In the genomic region with DNA sequence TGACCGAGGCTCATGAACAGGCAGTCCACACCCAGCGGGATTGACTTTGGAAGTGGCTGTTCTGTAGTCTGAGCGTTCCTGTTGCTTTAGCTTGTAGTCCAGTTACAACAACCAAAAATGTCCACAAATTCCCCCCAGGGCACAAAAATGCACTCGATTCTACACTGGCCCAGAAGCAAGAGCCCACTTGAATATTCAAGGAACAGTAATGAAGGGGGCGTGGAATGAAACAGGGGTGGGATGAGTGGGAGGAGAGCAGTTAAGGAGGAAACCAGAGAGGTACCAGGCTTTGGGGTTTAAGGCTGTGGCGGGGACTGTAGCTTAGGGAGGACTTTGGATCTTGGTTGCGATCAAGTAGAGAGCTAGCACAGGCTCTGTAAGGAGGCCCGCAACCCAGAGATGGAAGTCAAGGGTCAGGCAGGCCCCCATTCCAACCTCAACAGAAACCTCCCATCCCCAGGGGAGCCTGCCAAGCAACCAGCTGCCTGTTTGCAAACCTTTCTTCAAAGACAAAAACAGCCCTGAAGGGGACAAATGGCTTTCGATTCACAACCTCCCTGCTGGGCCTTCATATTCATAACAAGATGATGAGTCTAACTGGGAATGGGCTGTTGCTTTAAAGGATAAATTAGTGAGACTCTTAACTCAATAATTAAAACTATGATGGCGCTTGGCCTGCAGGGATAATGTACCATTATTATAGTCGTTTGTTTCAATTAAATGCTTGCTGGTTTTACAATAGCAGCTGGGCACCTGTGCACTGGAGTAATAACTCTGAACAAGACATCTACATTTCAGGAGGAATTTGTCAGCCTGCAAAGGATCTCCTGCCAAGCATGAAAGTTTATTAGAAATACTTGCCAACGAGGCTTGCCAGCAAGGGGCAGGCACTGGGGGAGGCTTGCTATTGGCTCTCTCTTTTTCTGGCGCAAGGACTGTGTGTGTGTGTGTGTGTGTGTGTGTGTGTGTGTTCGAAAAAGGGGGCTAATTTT, we compare ENCODE assay signal across 10 mouse cellular contexts.
DNase-seq lines count a peak whose midpoint lies in the region; ATAC-seq lines count a peak whose summit lies in the region.
"Had no signal": no experiment of that assay in that cellular context is flagged by ENCODE, and none has a peak within 500 bp of the region (broad histone marks: within the 10 kb centered on the region; RNA-seq: fewer than 3 reads in every experiment).

No protein-coding gene starts in this region.

- peak overlapping the region; percentile 6 for H3K27ac ChIP-seq in forebrain, embryonic 13.5 days
- H3K27ac ChIP-seq in intestine, embryonic 15.5 days, result no peak overlapping the region

- intact Hi-C loops in gastrocnemius, postnatal 14 days (cut with DNase I; ENCODE audit: low total_unique reads), result no loop called here

- peaks cover 11% of the 10 kb centered on the region; the same call in 1 of the 2 replicates for H3K27me3 ChIP-seq in forebrain, embryonic 13.5 days
- 0 out of 2 replicates have a peak, but pooled peaks cover 3% of the 10 kb centered on the region for H3K27me3 ChIP-seq in intestine, embryonic 15.5 days (replicated peaks)

- WGBS in forebrain, embryonic 13.5 days, result 27% methylated on average over 14 of the region's 14 CpGs
- WGBS in intestine, embryonic 15.5 days, result 50% methylated on average over 14 of the region's 14 CpGs

- peak; percentile 43 for ATAC-seq in forebrain, embryonic 13.5 days
- ATAC-seq in intestine, embryonic 15.5 days, result no peak

- no peak overlapping the region for H3K4me3 ChIP-seq in forebrain, embryonic 13.5 days
- H3K4me3 ChIP-seq in intestine, embryonic 15.5 days (replicated peaks), result no peak overlapping the region
- H3K4me3 ChIP-seq: myocyte had no signal

- no peaks in the 10 kb centered on the region for H3K9me3 ChIP-seq in forebrain, embryonic 13.5 days (replicated peaks)
- H3K9me3 ChIP-seq in intestine, embryonic 15.5 days, result no peaks in the 10 kb centered on the region

- H3K4me1 ChIP-seq in forebrain, embryonic 13.5 days, result peaks cover 81% of the 10 kb centered on the region
- H3K4me1 ChIP-seq in intestine, embryonic 15.5 days (replicated peaks), result peaks cover 9% of the 10 kb centered on the region; the same call in 1 of the 2 replicates

- peak; percentile 36 for DNase-seq in kidney, adult 11 months
- no peak for DNase-seq in kidney, postnatal 14 days
- DNase-seq in ES-CJ7 (ENCODE audit: low read depth, low spot score), result peak; percentile 27
- DNase-seq in lung, postnatal 25 days (ENCODE audit: low spot score), result peak; percentile 19
- DNase-seq in thymus, postnatal 14 days, result no peak
- no peak for DNase-seq in gastrocnemius, postnatal 14 days
- DNase-seq: cerebellum, adult 11-12 months had no signal

- H3K4me2 ChIP-seq in forebrain, embryonic 13.5 days, result 0 out of 2 replicates have a peak overlapping the region, but pooled peaks have one; percentile 7
- no peak overlapping the region for H3K4me2 ChIP-seq in intestine, embryonic 15.5 days (replicated peaks)

- H3K9ac ChIP-seq in forebrain, embryonic 13.5 days, result no peak overlapping the region
- H3K9ac ChIP-seq in intestine, embryonic 15.5 days, result no peak overlapping the region

- H3K36me3 ChIP-seq in forebrain, embryonic 13.5 days (ENCODE audit: poor library complexity, severe bottlenecking), result no peaks in the 10 kb centered on the region
- no peaks in the 10 kb centered on the region for H3K36me3 ChIP-seq in intestine, embryonic 15.5 days

Comparison
In these comparisons a context has a peak if more than half of its experiments do, and no peak if none do; other contexts are left out.
1. DNase-seq: peak in kidney, adult 11 months (single experiment), ES-CJ7 (single experiment) and lung, postnatal 25 days (single experiment); none in kidney, postnatal 14 days (single experiment), thymus, postnatal 14 days (single experiment) and gastrocnemius, postnatal 14 days (single experiment).